Mouse (Mus musculus): ENCODE measurements around the gene Ankrd31. TPM values are rescaled to one million over a fixed set of nuclear protein-coding genes. Genes with fewer than 3 reads are reported as not detected.
"Not testable (repeated sequence)": the region's sequence is repeated elsewhere in the genome, so short reads cannot be mapped to it uniquely, and the experiment has no call there.

The Ankrd31 gene
- polyA plus RNA-seq, 1 experiment: not detected

GRCm38 (mm10) chr13:96878220-96879057 lies 130.4 kb downstream of the Ankrd31 start:
- Histone ChIP-seq H3K4me1 (ENCODE audit: control insufficient read depth, insufficient read depth, low read length) (no peaks in the 10 kb centered on the region), H3K27ac (ENCODE audit: control insufficient read depth, insufficient read depth, low read depth, low read length, poor library complexity) (no peak overlapping the region), H3K4me3 (replicated peaks; ENCODE audit: control insufficient read depth, low read depth, low read length) (no peak overlapping the region)
- 82% methylated on average over 12 of the region's 12 CpGs for WGBS
- TF ChIP-seq POLR2A (IDR thresholded peaks at IDR 0.05; ENCODE audit: borderline replicate concordance, control insufficient read depth, low read depth, low read length) (no peak), CTCF (IDR thresholded peaks at IDR 0.05; ENCODE audit: control insufficient read depth, insufficient read depth, low read length) (no peak)

- H3K27ac ChIP-seq (ENCODE audit: control insufficient read depth, insufficient read depth, low read depth, low read length, poor library complexity): no peak overlapping the region
- H3K4me3 ChIP-seq (replicated peaks; ENCODE audit: control insufficient read depth, low read depth, low read length): no peak overlapping the region
- WGBS: 85% methylated on average over 1 of the region's 1 CpGs
- H3K4me1 ChIP-seq (ENCODE audit: control insufficient read depth, insufficient read depth, low read length): no peaks in the 10 kb centered on the region
- TF ChIP-seq CTCF (IDR thresholded peaks at IDR 0.05; ENCODE audit: control insufficient read depth, insufficient read depth, low read length) (no peak), POLR2A (IDR thresholded peaks at IDR 0.05; ENCODE audit: borderline replicate concordance, control insufficient read depth, low read depth, low read length) (no peak)
Observed at GRCm38 (mm10) chr13:96884534-96884933, 136.5 kb downstream of the Ankrd31 start.

- Histone ChIP-seq H3K27ac (ENCODE audit: control insufficient read depth, insufficient read depth, low read depth, low read length, poor library complexity) (no peak overlapping the region), H3K4me3 (replicated peaks; ENCODE audit: control insufficient read depth, low read depth, low read length) (no peak overlapping the region), H3K4me1 (ENCODE audit: control insufficient read depth, insufficient read depth, low read length) (no peaks in the 10 kb centered on the region)
- WGBS: 70% methylated on average over 2 of the region's 2 CpGs
- TF ChIP-seq CTCF (IDR thresholded peaks at IDR 0.05; ENCODE audit: control insufficient read depth, insufficient read depth, low read length) (no peak), POLR2A (IDR thresholded peaks at IDR 0.05; ENCODE audit: borderline replicate concordance, control insufficient read depth, low read depth, low read length) (no peak)
Observed at GRCm38 (mm10) chr13:96889985-96890384, 141.9 kb downstream of the Ankrd31 start.

GRCm38 (mm10) chr13:96895144-96895543 lies 147.1 kb downstream of the Ankrd31 start:
- Histone ChIP-seq H3K4me1 (ENCODE audit: control insufficient read depth, insufficient read depth, low read length) (no peaks in the 10 kb centered on the region), H3K27ac (ENCODE audit: control insufficient read depth, insufficient read depth, low read depth, low read length, poor library complexity) (no peak overlapping the region), H3K4me3 (replicated peaks; ENCODE audit: control insufficient read depth, low read depth, low read length) (no peak overlapping the region)
- no peak for TF ChIP-seq POLR2A (IDR thresholded peaks at IDR 0.05; ENCODE audit: borderline replicate concordance, control insufficient read depth, low read depth, low read length)
- no peak for TF ChIP-seq CTCF (IDR thresholded peaks at IDR 0.05; ENCODE audit: control insufficient read depth, insufficient read depth, low read length)
- WGBS: 84% methylated on average over 2 of the region's 2 CpGs

GRCm38 (mm10) chr13:96906717-96907116 lies 158.6 kb downstream of the Ankrd31 start:
- H3K4me1 ChIP-seq (ENCODE audit: control insufficient read depth, insufficient read depth, low read length): no peaks in the 10 kb centered on the region
- H3K27ac ChIP-seq (ENCODE audit: control insufficient read depth, insufficient read depth, low read depth, low read length, poor library complexity): no peak overlapping the region
- TF ChIP-seq POLR2A (IDR thresholded peaks at IDR 0.05; ENCODE audit: borderline replicate concordance, control insufficient read depth, low read depth, low read length) (no peak), CTCF (IDR thresholded peaks at IDR 0.05; ENCODE audit: control insufficient read depth, insufficient read depth, low read length) (no peak)
- 56% methylated on average over 3 of the region's 3 CpGs for WGBS
- H3K4me3 ChIP-seq (replicated peaks; ENCODE audit: control insufficient read depth, low read depth, low read length): no peak overlapping the region

GRCm38 (mm10) chr13:96911202-96911601 lies 163.1 kb downstream of the Ankrd31 start:
- H3K27ac ChIP-seq (ENCODE audit: control insufficient read depth, insufficient read depth, low read depth, low read length, poor library complexity): no peak overlapping the region
- WGBS: 36% methylated on average over 3 of the region's 3 CpGs
- TF ChIP-seq POLR2A (IDR thresholded peaks at IDR 0.05; ENCODE audit: borderline replicate concordance, control insufficient read depth, low read depth, low read length) (no peak), CTCF (IDR thresholded peaks at IDR 0.05; ENCODE audit: control insufficient read depth, insufficient read depth, low read length) (no peak)
- no peak overlapping the region for H3K4me3 ChIP-seq (replicated peaks; ENCODE audit: control insufficient read depth, low read depth, low read length)
- H3K4me1 ChIP-seq (ENCODE audit: control insufficient read depth, insufficient read depth, low read length): no peaks in the 10 kb centered on the region; the same call in none of the 2 replicates

- H3K27ac ChIP-seq (ENCODE audit: control insufficient read depth, insufficient read depth, low read depth, low read length, poor library complexity); H3K4me1 ChIP-seq (ENCODE audit: control insufficient read depth, insufficient read depth, low read length); H3K4me3 ChIP-seq (replicated peaks; ENCODE audit: control insufficient read depth, low read depth, low read length): not testable (repeated sequence)
- WGBS: 89% methylated on average over 4 of the region's 4 CpGs
Observed at GRCm38 (mm10) chr13:96923134-96923533, 175.1 kb downstream of the Ankrd31 start.

- H3K4me3 ChIP-seq (replicated peaks; ENCODE audit: control insufficient read depth, low read depth, low read length): peak within 1 kb of the TSS; percentile 48
- 10% methylated on average over 56 of the region's 56 CpGs for WGBS
- H3K4me1 ChIP-seq (ENCODE audit: control insufficient read depth, insufficient read depth, low read length): no peaks in the 10 kb centered on the region
- TF ChIP-seq CTCF (IDR thresholded peaks at IDR 0.05; ENCODE audit: control insufficient read depth, insufficient read depth, low read length) (no peak), POLR2A (IDR thresholded peaks at IDR 0.05; ENCODE audit: borderline replicate concordance, control insufficient read depth, low read depth, low read length) (no peak)
- no peak within 1 kb of the TSS; the same call in 1 of the 2 replicates for H3K27ac ChIP-seq (ENCODE audit: control insufficient read depth, insufficient read depth, low read depth, low read length, poor library complexity)
Observed at GRCm38 (mm10) chr13:96923999-96924961, 176.2 kb downstream of the Ankrd31 start, which contains the start of gene Gcnt4. Gene Gcnt4, plus strand, starts transcription at chr13:96924689.
